Mouse (Mus musculus) heart, embryonic 13.5 days (tissue): ENCODE results near the gene Ect2. TPM values are rescaled to one million over a fixed set of nuclear protein-coding genes. Genes with fewer than 3 reads are reported as not detected.

ENCODE experiments used
- ATAC-seq: fragments of 200-750 bp; cut with Nextera tagmentation; 2 replicates; pipeline ENCODE4 v1.8.0; 2017; ENCODE audit warnings: moderate TSS enrichment; ENCODE audit not compliant: insufficient number of reproducible peaks, low FRiP score, low TSS enrichment; ENCODE audit errors: extremely low read depth
- H3K27ac ChIP-seq: fragments of 300-500 bp; sonication (generic); replicated peaks from 2 replicates; pipeline ENCODE4 v1.5.1; 2015; ENCODE audit warnings: moderate library complexity, mild to moderate bottlenecking, inconsistent platforms
- H3K27me3 ChIP-seq: fragments of 300-500 bp; sonication (generic); replicated peaks from 2 replicates; pipeline ENCODE4 v1.6.1; 2015; ENCODE audit warnings: mild to moderate bottlenecking, inconsistent platforms
- H3K36me3 ChIP-seq: fragments of 300-500 bp; sonication (generic); 2 replicates; pipeline ENCODE4 v1.6.1; 2015; ENCODE audit warnings: mild to moderate bottlenecking, inconsistent platforms
- H3K4me1 ChIP-seq: fragments of 300-500 bp; sonication (generic); 2 replicates; pipeline ENCODE4 v1.6.1; 2015; ENCODE audit warnings: inconsistent platforms
- H3K4me2 ChIP-seq: fragments of 300-500 bp; sonication (generic); 2 replicates; pipeline ENCODE4 v1.6.1; 2015; ENCODE audit warnings: inconsistent platforms, mild to moderate bottlenecking, moderate library complexity
- H3K4me3 ChIP-seq: fragments of 300-500 bp; sonication (generic); 2 replicates; pipeline ENCODE4 v1.5.1; 2015; ENCODE audit warnings: moderate library complexity, mild to moderate bottlenecking, inconsistent platforms
- H3K9ac ChIP-seq: fragments of 300-500 bp; sonication (generic); 2 replicates; pipeline ENCODE4 v1.6.1; 2015; ENCODE audit warnings: inconsistent platforms, mild to moderate bottlenecking, moderate library complexity
- H3K9me3 ChIP-seq: fragments of 300-500 bp; sonication (generic); 2 replicates; pipeline ENCODE4 v1.6.1; 2016; ENCODE audit warnings: inconsistent platforms
- WGBS: fragments of 180-500 bp; shearing (Covaris S2); methylation state at CpG from one replicate; pipeline ENCODE4 v1.1.7; 2015; ENCODE audit warnings: mixed read lengths; 5-methylcytosine and 5-hydroxymethylcytosine counted together
- polyA plus RNA-seq: library from polyadenylated mRNA; unstranded; fragments of >200 nt; fragmentation: Nextera tagmentation; extraction: Ambion mirVana; gene quantifications from 2 replicates; pipeline ENCODE4 v1.2.1, GENCODE M21; 2015

Gene Ect2
- polyA plus RNA-seq, 1 experiment from 2014 or later = 39.2 TPM

DNA sequence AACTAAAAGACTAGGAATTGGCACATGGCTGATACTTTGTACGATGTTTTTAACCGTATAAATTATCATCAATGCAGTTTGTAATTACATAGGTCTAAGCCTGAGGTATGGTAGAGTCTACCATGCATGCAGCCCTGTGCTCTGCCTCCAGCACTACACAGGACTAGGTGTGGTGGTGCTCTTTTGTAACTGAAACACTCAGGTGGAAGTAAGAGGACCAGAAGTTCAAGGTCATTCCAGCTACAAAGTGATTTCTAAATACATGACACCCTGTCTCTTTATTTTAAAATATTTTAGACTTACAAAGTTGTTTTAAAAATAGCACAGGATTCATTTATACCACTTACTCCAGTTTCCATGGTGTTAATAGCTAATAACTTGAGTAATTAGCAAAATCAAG lies 88.8 kb downstream of the Ect2 start:
- Histone ChIP-seq H3K9me3 (no peaks in the 10 kb centered on the region), H3K9ac (no peak overlapping the region), H3K4me1 (no peaks in the 10 kb centered on the region), H3K4me3 (no peak overlapping the region), H3K4me2 (no peak overlapping the region), H3K27me3 (no peaks in the 10 kb centered on the region), H3K27ac (no peak overlapping the region), H3K36me3 (no peaks in the 10 kb centered on the region)
- no peak for ATAC-seq
- 85% methylated on average over 2 of the region's 2 CpGs for WGBS

DNA sequence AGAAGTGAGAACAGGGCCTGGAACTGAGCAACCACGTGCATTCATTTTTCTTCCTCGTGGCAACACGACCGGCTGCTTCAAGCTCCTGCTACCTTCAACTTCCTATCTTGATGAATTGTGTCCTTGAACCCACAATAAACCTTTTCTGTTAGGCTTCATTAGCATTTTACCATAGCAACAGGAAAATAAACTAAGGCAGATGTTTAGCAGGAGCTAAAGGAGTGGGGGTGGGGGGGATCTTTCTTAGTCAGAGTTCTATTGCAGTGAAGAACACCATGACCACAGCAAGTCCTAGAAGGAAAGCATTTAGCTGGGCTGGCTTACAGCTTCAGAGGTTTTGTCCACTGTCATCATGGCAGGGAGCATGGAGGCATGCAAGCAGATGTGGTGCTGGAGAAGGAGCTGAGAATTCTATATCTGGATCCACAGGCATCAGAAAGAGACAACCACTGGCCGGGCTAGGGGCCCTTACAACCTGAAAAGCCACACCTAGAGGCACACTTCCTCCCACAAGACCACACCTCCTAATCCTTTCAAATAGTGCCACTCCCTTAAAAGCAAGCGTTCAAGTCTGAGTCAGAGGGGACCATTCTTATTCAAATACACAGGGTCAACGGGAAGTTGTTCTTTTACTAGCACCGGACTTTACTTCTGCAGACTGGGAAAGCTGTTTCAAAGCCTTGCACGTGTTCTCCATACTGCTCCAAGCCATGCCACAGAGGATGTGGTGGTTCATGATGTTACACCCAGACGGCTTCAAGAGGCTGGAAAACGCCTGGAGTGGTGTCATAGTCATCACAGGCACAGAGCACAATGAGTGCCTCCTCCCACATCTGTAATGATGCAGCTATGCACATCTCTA lies 90.0 kb downstream of the Ect2 start:
- Histone ChIP-seq H3K4me1 (no peaks in the 10 kb centered on the region), H3K9ac (no peak overlapping the region), H3K27ac (no peak overlapping the region), H3K27me3 (no peaks in the 10 kb centered on the region), H3K4me2 (no peak overlapping the region), H3K4me3 (no peak overlapping the region), H3K36me3 (no peaks in the 10 kb centered on the region), H3K9me3 (no peaks in the 10 kb centered on the region)
- 70% methylated on average over 11 of the region's 11 CpGs for WGBS
- ATAC-seq = no peak

DNA sequence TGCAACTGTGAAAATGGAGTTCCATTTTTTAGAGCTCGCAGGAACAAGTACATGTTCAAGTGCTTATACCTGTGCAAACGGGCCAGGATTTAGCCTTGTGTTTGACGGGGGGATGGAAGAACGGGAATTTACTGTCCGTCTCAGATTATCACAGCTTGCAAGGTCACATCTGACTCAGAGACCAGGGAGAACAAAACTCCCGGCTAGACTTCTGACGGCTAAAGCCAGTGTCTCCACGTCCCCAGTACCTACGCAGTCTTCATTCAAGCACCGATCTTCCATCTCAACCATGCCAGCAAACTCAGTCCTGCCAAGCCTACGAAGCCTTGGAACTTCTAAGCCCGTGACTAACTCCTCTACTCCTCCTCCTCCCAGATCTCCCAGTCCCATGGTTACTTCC lies 93.2 kb downstream of the Ect2 start:
- Histone ChIP-seq H3K9me3 (no peaks in the 10 kb centered on the region), H3K27ac (no peak overlapping the region), H3K4me3 (no peak overlapping the region), H3K36me3 (no peaks in the 10 kb centered on the region), H3K4me1 (no peaks in the 10 kb centered on the region), H3K4me2 (no peak overlapping the region), H3K9ac (no peak overlapping the region), H3K27me3 (no peaks in the 10 kb centered on the region)
- 82% methylated on average over 12 of the region's 12 CpGs for WGBS
- ATAC-seq = no peak

DNA sequence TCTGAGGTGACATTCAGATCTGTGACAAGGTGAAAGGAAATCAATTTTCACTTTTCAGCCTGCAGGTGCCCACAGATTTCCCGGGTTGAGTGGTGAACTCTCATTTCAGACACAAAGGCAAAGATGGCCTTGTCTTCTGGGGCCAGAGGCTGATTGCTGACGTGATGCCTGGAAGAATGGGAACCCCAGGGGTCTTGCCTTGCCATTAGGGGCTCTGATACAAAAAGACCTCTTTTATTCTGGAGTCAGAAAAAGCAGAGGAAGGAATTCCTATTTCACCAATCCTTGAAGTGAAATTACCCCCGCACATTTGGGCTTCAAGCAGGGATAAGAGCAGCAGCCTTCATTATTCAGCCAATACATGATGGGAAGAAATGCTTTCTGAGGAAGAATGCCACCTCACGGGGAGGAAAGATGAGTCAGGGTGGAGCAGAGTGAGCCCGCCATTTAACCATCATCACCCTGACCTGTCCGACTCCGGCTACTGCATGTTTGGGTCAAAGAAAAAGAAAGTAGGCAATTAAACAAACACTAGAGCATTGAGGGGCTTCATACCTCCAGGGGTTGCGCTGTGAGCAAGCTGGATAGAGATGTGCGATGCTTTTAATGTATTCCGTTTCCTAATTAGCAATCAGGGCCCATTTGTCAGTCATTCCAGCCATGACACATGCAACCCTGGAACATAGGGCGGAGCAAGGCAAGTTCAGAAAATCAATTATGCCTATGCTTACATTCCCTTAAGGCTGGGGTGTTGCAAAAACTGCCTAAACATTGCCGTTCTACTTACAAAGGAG lies 94.0 kb downstream of the Ect2 start:
- H3K27ac ChIP-seq = no peak overlapping the region
- no peaks in the 10 kb centered on the region for H3K36me3 ChIP-seq
- H3K4me2 ChIP-seq = no peak overlapping the region
- WGBS = 80% methylated on average over 12 of the region's 12 CpGs
- H3K4me3 ChIP-seq = no peak overlapping the region
- H3K9me3 ChIP-seq = no peaks in the 10 kb centered on the region
- ATAC-seq = no peak
- H3K4me1 ChIP-seq = no peaks in the 10 kb centered on the region
- no peaks in the 10 kb centered on the region for H3K27me3 ChIP-seq
- no peak overlapping the region for H3K9ac ChIP-seq

DNA sequence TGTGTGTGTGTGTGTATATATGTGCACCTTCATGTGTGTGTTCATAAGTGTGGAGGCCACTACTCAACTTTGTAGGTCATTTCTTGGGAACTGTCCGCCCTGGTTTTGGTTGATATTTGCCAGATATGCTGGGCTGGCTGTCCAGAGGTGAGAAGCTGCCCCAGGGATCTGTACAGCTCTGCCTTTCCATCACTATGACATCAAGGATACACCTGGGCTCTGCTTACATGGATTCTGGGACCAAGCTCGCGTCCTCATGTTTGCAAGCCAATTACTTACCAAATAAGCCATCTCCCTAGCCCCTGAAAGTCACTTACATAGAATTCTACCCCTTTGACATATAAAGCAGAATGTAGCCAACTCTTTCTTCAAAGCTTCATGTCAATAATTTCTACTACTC lies 98.2 kb downstream of the Ect2 start:
- WGBS = 73% methylated on average over 3 of the region's 3 CpGs
- no peaks in the 10 kb centered on the region for H3K27me3 ChIP-seq
- H3K9me3 ChIP-seq = no peaks in the 10 kb centered on the region
- no peak overlapping the region for H3K4me2 ChIP-seq
- H3K27ac ChIP-seq = no peak overlapping the region
- ATAC-seq = no peak
- no peak overlapping the region for H3K4me3 ChIP-seq
- no peak overlapping the region for H3K9ac ChIP-seq
- H3K36me3 ChIP-seq = no peaks in the 10 kb centered on the region
- no peaks in the 10 kb centered on the region for H3K4me1 ChIP-seq

DNA sequence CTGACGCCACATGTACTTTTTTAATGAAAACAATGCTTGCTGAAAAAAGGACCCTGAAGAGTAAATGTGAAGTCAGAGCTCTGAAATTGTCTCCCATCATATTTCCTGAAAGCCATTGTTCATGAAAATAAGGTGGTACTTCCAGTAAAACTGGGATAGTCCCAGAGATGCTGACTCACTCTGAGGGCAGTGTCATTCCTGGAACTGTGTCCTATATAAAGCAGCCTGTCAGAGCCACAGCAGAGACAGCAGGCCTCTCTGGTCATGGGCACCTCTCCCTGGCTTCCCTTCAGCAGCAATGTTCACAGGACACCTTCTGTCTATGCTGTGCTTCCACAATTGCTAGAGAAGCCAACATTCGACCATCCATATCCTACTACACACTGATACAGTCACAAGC lies 98.9 kb downstream of the Ect2 start:
- no peak for ATAC-seq
- 58% methylated on average over 2 of the region's 2 CpGs for WGBS
- H3K4me2 ChIP-seq = no peak overlapping the region
- no peak overlapping the region for H3K9ac ChIP-seq
- no peaks in the 10 kb centered on the region for H3K27me3 ChIP-seq
- no peaks in the 10 kb centered on the region for H3K9me3 ChIP-seq
- H3K4me1 ChIP-seq = no peaks in the 10 kb centered on the region
- H3K27ac ChIP-seq = no peak overlapping the region
- no peak overlapping the region for H3K4me3 ChIP-seq
- H3K36me3 ChIP-seq = no peaks in the 10 kb centered on the region

Other genes starting within 250 kb of the Ect2 start
- 14.0 and 16.5 TPM in 2 replicates for gene Nceh1, start 29.1 kb upstream of the Ect2 start, polyA plus RNA-seq
- gene Tnfsf10, start 163.2 kb upstream of the Ect2 start, polyA plus RNA-seq = 0.11 and 0.31 TPM in 2 replicates
- not detected in 2 replicates for gene Ghsr, start 217.5 kb upstream of the Ect2 start, polyA plus RNA-seq